Mouse (Mus musculus): Measurements from ENCODE around the gene Ptprk.

GRCm38 (mm10) chr10:28338536-28338935 is 263.9 kb downstream of the Ptprk start:
- TF ChIP-seq CTCF (IDR thresholded peaks at IDR 0.05) (no peak), EP300 (IDR thresholded peaks at IDR 0.05; ENCODE audit: insufficient read depth, low read depth, low read length) (no peak), POLR2A (IDR thresholded peaks at IDR 0.05; ENCODE audit: insufficient read depth, low read depth, low read length) (no peak)
